Mouse (Mus musculus): Measurements from ENCODE around the gene Myo1a.

DNA sequence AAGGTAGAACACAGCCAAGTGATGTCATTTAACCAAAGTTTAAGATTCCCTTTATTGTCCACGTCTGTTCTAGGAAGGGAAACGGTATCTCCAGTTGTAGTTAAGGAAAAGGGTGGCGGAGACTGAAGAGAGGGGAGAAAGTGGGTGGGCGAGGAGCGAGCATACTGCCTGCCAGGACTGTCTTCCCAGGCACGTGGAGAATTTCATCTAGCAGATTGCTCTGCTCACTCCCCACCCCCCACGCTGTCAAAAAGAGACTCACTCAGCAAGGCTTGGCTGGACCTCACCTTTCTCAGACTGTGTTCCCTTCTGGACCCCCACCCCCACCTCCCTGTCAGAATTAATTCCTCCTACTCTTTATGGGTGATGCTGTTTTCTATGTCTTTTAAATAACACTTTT is 35.8 kb upstream of the Myo1a start:
- no peak for TF ChIP-seq CTCF (IDR thresholded peaks at IDR 0.05; ENCODE audit: low read depth)
- no peak for TF ChIP-seq EP300 (IDR thresholded peaks at IDR 0.05; ENCODE audit: low read depth)
